In genomic region chr7:113219416-113219815, GRCm38 (mm10) we compare ENCODE assay signal across 13 mouse cellular contexts. TPM values are rescaled to one million over a fixed set of nuclear protein-coding genes. Genes with fewer than 3 reads are reported as not detected.
DNase-seq lines count a peak whose midpoint lies in the region; ATAC-seq and TF ChIP-seq lines count a peak whose summit lies in the region.
"Had no signal": no experiment of that assay in that cellular context is flagged by ENCODE, and none has a peak within 500 bp of the region (broad histone marks: within the 10 kb centered on the region; RNA-seq: fewer than 3 reads in every experiment).

No protein-coding gene starts in this region.

- intact Hi-C loops in left cerebral cortex, adult 2 months (cut with DNase I), result no loop called here

- no peaks in the 10 kb centered on the region for H3K4me1 ChIP-seq in lung, postnatal 0 days (ENCODE audit: insufficient read depth, low read depth, low read length)
- H3K4me1 ChIP-seq in limb, embryonic 10.5 days, result peaks cover 8% of the 10 kb centered on the region

- H3K9ac ChIP-seq in lung, postnatal 0 days (replicated peaks; ENCODE audit: low read depth), result no peak overlapping the region

- no peak overlapping the region for H3K27ac ChIP-seq in lung, postnatal 0 days (ENCODE audit: low read length)
- H3K27ac ChIP-seq in limb, embryonic 10.5 days, result no peak overlapping the region
- H3K27ac ChIP-seq in left cerebral cortex, adult 2 months, result no peak overlapping the region
- H3K27ac ChIP-seq: forebrain, embryonic 10.5 days had no signal

- H3K4me2 ChIP-seq in lung, postnatal 0 days (replicated peaks; ENCODE audit: low read depth, low read length), result no peak overlapping the region

- WGBS in lung, postnatal 0 days, result 57% methylated on average over 13 of the region's 13 CpGs
- 64% methylated on average over 13 of the region's 13 CpGs for WGBS in limb, embryonic 10.5 days

- no peak for TF ChIP-seq EP300 in lung, postnatal 0 days (IDR thresholded peaks at IDR 0.05)

- no peaks in the 10 kb centered on the region for H3K9me3 ChIP-seq in lung, postnatal 0 days (ENCODE audit: low read length)
- no peaks in the 10 kb centered on the region for H3K9me3 ChIP-seq in limb, embryonic 10.5 days (replicated peaks)
- H3K9me3 ChIP-seq: forebrain, embryonic 10.5 days had no signal

- DNase-seq in heart, postnatal 4 days, result peak; percentile 56
- DNase-seq in heart, adult 9 months (ENCODE audit: low spot score in 2 of 2), result no peak
- peak; percentile 20 for DNase-seq in lung, postnatal 10 days
- no peak for DNase-seq in lung, postnatal 0 days (ENCODE audit: low spot score)
- peak; percentile 10 for DNase-seq in adrenal gland, adult 8-10 months
- DNase-seq in limb, embryonic 10.5 days (ENCODE audit: low spot score), result peak; percentile 67
- no peak for DNase-seq in cerebellum, adult 9-10 months
- no peak for DNase-seq in left cerebral cortex, adult 2 months (ENCODE audit: extremely low spot score in 1 of 2, low spot score in 2 of 2)
- DNase-seq: gastrocnemius, postnatal 36 days; heart, postnatal 36 days; lung, postnatal 36 days; thymus, postnatal 25 days had no signal

- ATAC-seq in lung, postnatal 0 days, result no peak

- H3K4me3 ChIP-seq in lung, postnatal 0 days (ENCODE audit: low read depth, low read length), result no peak overlapping the region
- no peak overlapping the region for H3K4me3 ChIP-seq in limb, embryonic 10.5 days
- H3K4me3 ChIP-seq in left cerebral cortex, adult 2 months, result no peak overlapping the region
- H3K4me3 ChIP-seq: forebrain, embryonic 10.5 days had no signal

- H3K27me3 ChIP-seq in lung, postnatal 0 days (replicated peaks; ENCODE audit: insufficient read depth, low read length), result no peaks in the 10 kb centered on the region
- H3K27me3 ChIP-seq in limb, embryonic 10.5 days (ENCODE audit: low read depth, poor library complexity, severe bottlenecking), result no peaks in the 10 kb centered on the region

- TF ChIP-seq CTCF in lung, postnatal 0 days (IDR thresholded peaks at IDR 0.05), result no peak
- no peak for TF ChIP-seq CTCF in left cerebral cortex, adult 2 months (IDR thresholded peaks at IDR 0.05)

- H3K36me3 ChIP-seq in lung, postnatal 0 days (ENCODE audit: insufficient read depth, low read length), result no peaks in the 10 kb centered on the region
- H3K36me3 ChIP-seq in limb, embryonic 10.5 days, result no peaks in the 10 kb centered on the region
- H3K36me3 ChIP-seq: forebrain, embryonic 10.5 days had no signal

RNA-seq across cellular contexts. Expression of gene Arntl, which starts 12.2 kb away (rescaled TPM):
- 10 to 100 TPM in 1 of 2 experiments, 1 to 10 TPM in 1; 9.6 to 10.0 TPM for total RNA-seq in heart, postnatal 4 days (2021)
- polyA plus RNA-seq in lung, postnatal 0 days (2015; fragmentation: Nextera tagmentation; extraction: Ambion mirVana), result 12.7 and 13.4 TPM in 2 replicates
- total RNA-seq in adrenal gland, adult 8-10 months (2022), result 10 to 100 TPM in 3 of 4 experiments, 1 to 10 TPM in 1; 9.9 to 16.1 (median 11.2) TPM
- polyA plus RNA-seq in limb, embryonic 10.5 days (2016; fragmentation: Nextera tagmentation; extraction: Ambion mirVana), result 8.0 and 9.6 TPM in 2 replicates
- 10 to 100 TPM; 41.6 to 50.4 TPM for total RNA-seq in left cerebral cortex, adult 2 months (2021)

Comparison
In these comparisons a context has a peak if more than half of its experiments do, and no peak if none do; other contexts are left out.
1. DNase-seq: peak in heart, postnatal 4 days (single experiment), lung, postnatal 10 days (single experiment), adrenal gland, adult 8-10 months (single experiment) and limb, embryonic 10.5 days (single experiment); none in heart, adult 9 months (0 of 2), lung, postnatal 0 days (single experiment), cerebellum, adult 9-10 months (single experiment) and left cerebral cortex, adult 2 months (0 of 2).